In genomic region chr17:65863830-65864229, GRCm38 (mm10) we compare ENCODE assay signal across 18 mouse cellular contexts.
"Had no signal": no experiment of that assay in that cellular context is flagged by ENCODE, and none has a peak within 500 bp of the region (broad histone marks: within the 10 kb centered on the region; RNA-seq: fewer than 3 reads in every experiment).

No protein-coding gene starts in this region.

- ATAC-seq: forebrain, embryonic 16.5 days; forebrain, postnatal 0 days had no signal

- DNase-seq: cerebellum, adult 8-10 months; cerebellum, adult 9-10 months; cerebellum, adult 9-11 months; cerebellum, postnatal 10 days; cerebellum, postnatal 14 days; cerebellum, postnatal 25 days; cerebellum, postnatal 36 days; embryo, embryonic 11 days; forebrain, postnatal 0 days; gastrocnemius, adult 2 months; gastrocnemius, postnatal 10 days; gastrocnemius, postnatal 14 days; gastrocnemius, postnatal 25 days; gastrocnemius, postnatal 36 days; heart, adult 11 months; heart, adult 18-20 months; heart, adult 2 months had no signal
